Mouse (Mus musculus): ENCODE measurements at regions not wholly inside any gene's neighbourhood (a gene's known extent, or its start where the extent isn't known, plus 50 kb on each side); places are given as distances from the start of the nearest gene placed in this dataset.

GRCm38 (mm10) chr1:167938176-167938575 lies 249.1 kb downstream of the Lmx1a start:
- Histone ChIP-seq H3K4me3 (ENCODE audit: insufficient read depth, low read depth, low read length) (no peak overlapping the region), H3K27ac (ENCODE audit: insufficient read depth, low read depth, low read length) (no peak overlapping the region), H3K4me1 (ENCODE audit: control insufficient read depth, insufficient read depth, low read length) (no peaks in the 10 kb centered on the region; the same call in 1 of the 2 replicates)
- TF ChIP-seq POLR2A (IDR thresholded peaks at IDR 0.05; ENCODE audit: insufficient read depth, low read depth, low read length), result no peak
- TF ChIP-seq CTCF (IDR thresholded peaks at IDR 0.05; ENCODE audit: insufficient read depth, low read depth, low read length), result no peak
- WGBS, result 91% methylated on average over 2 of the region's 2 CpGs

GRCm38 (mm10) chr1:167942037-167942470 lies 253.0 kb downstream of the Lmx1a start:
- H3K4me1 ChIP-seq (ENCODE audit: control insufficient read depth, insufficient read depth, low read length), result no peaks in the 10 kb centered on the region; the same call in 1 of the 2 replicates
- whole genome bisulfite sequencing, result 11% methylated on average over 8 of the region's 8 CpGs
- no peak for TF ChIP-seq POLR2A (IDR thresholded peaks at IDR 0.05; ENCODE audit: insufficient read depth, low read depth, low read length)
- no peak for TF ChIP-seq CTCF (IDR thresholded peaks at IDR 0.05; ENCODE audit: insufficient read depth, low read depth, low read length)
- no peak overlapping the region for H3K27ac ChIP-seq (ENCODE audit: insufficient read depth, low read depth, low read length)
- no peak overlapping the region for H3K4me3 ChIP-seq (ENCODE audit: insufficient read depth, low read depth, low read length)

- no peak overlapping the region for H3K27ac ChIP-seq (ENCODE audit: insufficient read depth, low read depth, low read length)
- no peak for TF ChIP-seq POLR2A (IDR thresholded peaks at IDR 0.05; ENCODE audit: insufficient read depth, low read depth, low read length)
- no peak for TF ChIP-seq CTCF (IDR thresholded peaks at IDR 0.05; ENCODE audit: insufficient read depth, low read depth, low read length)
- peaks cover 6% of the 10 kb centered on the region for H3K4me1 ChIP-seq (ENCODE audit: control insufficient read depth, insufficient read depth, low read length)
- 70% methylated on average over 8 of the region's 8 CpGs for WGBS
- H3K4me3 ChIP-seq (ENCODE audit: insufficient read depth, low read depth, low read length), result no peak overlapping the region
These were observed 254.1 kb downstream of the Lmx1a start for GRCm38 (mm10) chr1:167943121-167943520.

- TF ChIP-seq CTCF (IDR thresholded peaks at IDR 0.05; ENCODE audit: insufficient read depth, low read depth, low read length), result no peak
- TF ChIP-seq POLR2A (IDR thresholded peaks at IDR 0.05; ENCODE audit: insufficient read depth, low read depth, low read length), result no peak
- Histone ChIP-seq H3K4me3 (ENCODE audit: insufficient read depth, low read depth, low read length) (no peak overlapping the region), H3K4me1 (ENCODE audit: control insufficient read depth, insufficient read depth, low read length) (peaks cover 6% of the 10 kb centered on the region), H3K27ac (ENCODE audit: insufficient read depth, low read depth, low read length) (no peak overlapping the region)
- 66% methylated on average over 9 of the region's 9 CpGs for WGBS
These were observed 256.7 kb downstream of the Lmx1a start for GRCm38 (mm10) chr1:167945615-167946252.

- TF ChIP-seq POLR2A (IDR thresholded peaks at IDR 0.05; ENCODE audit: insufficient read depth, low read depth, low read length) (no peak), CTCF (IDR thresholded peaks at IDR 0.05; ENCODE audit: insufficient read depth, low read depth, low read length) (no peak)
- H3K4me3 ChIP-seq (ENCODE audit: insufficient read depth, low read depth, low read length), result no peak overlapping the region
- no peak overlapping the region for H3K27ac ChIP-seq (ENCODE audit: insufficient read depth, low read depth, low read length)
- WGBS, result 78% methylated on average over 7 of the region's 7 CpGs
- H3K4me1 ChIP-seq (ENCODE audit: control insufficient read depth, insufficient read depth, low read length), result peaks cover 6% of the 10 kb centered on the region
These were observed 258.8 kb downstream of the Lmx1a start for GRCm38 (mm10) chr1:167947866-167948265.

- H3K4me3 ChIP-seq (ENCODE audit: insufficient read depth, low read depth, low read length), result no peak overlapping the region
- no peak for TF ChIP-seq CTCF (IDR thresholded peaks at IDR 0.05; ENCODE audit: insufficient read depth, low read depth, low read length)
- no peak for TF ChIP-seq POLR2A (IDR thresholded peaks at IDR 0.05; ENCODE audit: insufficient read depth, low read depth, low read length)
- peaks cover 6% of the 10 kb centered on the region for H3K4me1 ChIP-seq (ENCODE audit: control insufficient read depth, insufficient read depth, low read length)
- no peak overlapping the region for H3K27ac ChIP-seq (ENCODE audit: insufficient read depth, low read depth, low read length)
These were observed 262.7 kb downstream of the Lmx1a start for GRCm38 (mm10) chr1:167951717-167952116.

GRCm38 (mm10) chr1:167958531-167958930 lies 269.5 kb downstream of the Lmx1a start:
- H3K4me1 ChIP-seq (ENCODE audit: control insufficient read depth, insufficient read depth, low read length), result no peaks in the 10 kb centered on the region
- no peak overlapping the region for H3K4me3 ChIP-seq (ENCODE audit: insufficient read depth, low read depth, low read length)
- no peak overlapping the region for H3K27ac ChIP-seq (ENCODE audit: insufficient read depth, low read depth, low read length)
- WGBS, result 95% methylated on average over 6 of the region's 6 CpGs
- TF ChIP-seq CTCF (IDR thresholded peaks at IDR 0.05; ENCODE audit: insufficient read depth, low read depth, low read length), result no peak
- no peak for TF ChIP-seq POLR2A (IDR thresholded peaks at IDR 0.05; ENCODE audit: insufficient read depth, low read depth, low read length)

GRCm38 (mm10) chr1:167969545-167969944 lies 280.5 kb downstream of the Lmx1a start:
- 64% methylated on average over 3 of the region's 3 CpGs for WGBS
- no peaks in the 10 kb centered on the region; the same call in 1 of the 2 replicates for H3K4me1 ChIP-seq (ENCODE audit: control insufficient read depth, insufficient read depth, low read length)
- no peak for TF ChIP-seq POLR2A (IDR thresholded peaks at IDR 0.05; ENCODE audit: insufficient read depth, low read depth, low read length)
- TF ChIP-seq CTCF (IDR thresholded peaks at IDR 0.05; ENCODE audit: insufficient read depth, low read depth, low read length), result no peak
- H3K27ac ChIP-seq (ENCODE audit: insufficient read depth, low read depth, low read length), result no peak overlapping the region
- no peak overlapping the region for H3K4me3 ChIP-seq (ENCODE audit: insufficient read depth, low read depth, low read length)

- TF ChIP-seq CTCF (IDR thresholded peaks at IDR 0.05; ENCODE audit: insufficient read depth, low read depth, low read length) (no peak), POLR2A (IDR thresholded peaks at IDR 0.05; ENCODE audit: insufficient read depth, low read depth, low read length) (no peak)
- no peaks in the 10 kb centered on the region; the same call in 1 of the 2 replicates for H3K4me1 ChIP-seq (ENCODE audit: control insufficient read depth, insufficient read depth, low read length)
- H3K27ac ChIP-seq (ENCODE audit: insufficient read depth, low read depth, low read length), result no peak overlapping the region
- WGBS, result 49% methylated on average over 5 of the region's 5 CpGs
- no peak overlapping the region for H3K4me3 ChIP-seq (ENCODE audit: insufficient read depth, low read depth, low read length)
These were observed 280.9 kb downstream of the Lmx1a start for GRCm38 (mm10) chr1:167969985-167970384.
